Mouse (Mus musculus): ENCODE measurements around the gene Kif5c.

DNA sequence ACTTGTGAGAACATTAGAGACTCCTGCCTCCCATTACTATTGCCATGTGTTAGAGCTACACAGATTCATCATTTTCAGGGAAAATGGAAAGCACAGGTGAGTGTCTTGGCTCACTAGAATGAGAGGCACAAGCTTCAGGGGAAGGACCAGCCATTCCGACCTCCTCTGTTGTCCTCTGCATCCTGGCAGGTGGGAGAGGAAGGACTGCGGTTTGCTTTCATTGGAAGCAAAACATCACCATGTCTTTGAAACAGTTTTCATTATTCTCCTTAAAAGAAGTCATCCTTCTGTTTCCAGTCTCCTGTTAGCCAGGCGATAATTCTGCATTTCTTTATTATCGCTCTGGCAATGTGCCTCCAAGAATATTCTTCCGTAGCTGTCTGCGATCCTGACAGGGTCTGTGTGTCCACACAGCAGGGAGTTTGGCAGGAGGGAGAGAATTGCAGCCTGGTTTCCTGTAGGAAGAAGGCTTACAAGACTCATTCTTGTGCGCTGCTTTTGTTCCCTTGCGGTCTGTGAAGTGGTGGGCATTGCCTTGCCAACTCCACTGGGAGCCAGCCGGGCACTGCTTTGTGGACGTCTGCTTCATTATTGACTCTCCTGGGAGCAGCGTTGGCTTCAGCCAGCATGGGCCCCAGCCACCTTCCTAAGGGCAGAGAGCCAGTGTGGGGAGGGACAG lies 36.2 kb downstream of the Kif5c start:
- TF ChIP-seq POLR2A (IDR thresholded peaks at IDR 0.05; ENCODE audit: low read depth, low read length) = no peak
- no peak for TF ChIP-seq CTCF (IDR thresholded peaks at IDR 0.05; ENCODE audit: extremely low read depth, insufficient read length, insufficient replicate concordance, low read depth, low read length)
